Comparison of ENCODE assay signal across 11 mouse cellular contexts in genomic region chr17:49043806-49044640, GRCm38 (mm10).
DNase-seq lines count a peak whose midpoint lies in the region; ATAC-seq and TF ChIP-seq lines count a peak whose summit lies in the region.
"Had no signal": no experiment of that assay in that cellular context is flagged by ENCODE, and none has a peak within 500 bp of the region (broad histone marks: within the 10 kb centered on the region; RNA-seq: fewer than 3 reads in every experiment).

No protein-coding gene starts in this region.

- H3K27me3 ChIP-seq in lung, embryonic 14.5 days (ENCODE audit: insufficient read depth, low read length), result no peaks in the 10 kb centered on the region
- H3K27me3 ChIP-seq in embryonic facial prominence, embryonic 14.5 days (replicated peaks; ENCODE audit: control insufficient read depth, insufficient read depth, low read length), result no peaks in the 10 kb centered on the region
- H3K27me3 ChIP-seq: embryonic facial prominence, embryonic 13.5 days had no signal

- no peak overlapping the region for H3K9ac ChIP-seq in lung, embryonic 14.5 days
- no peak overlapping the region for H3K9ac ChIP-seq in embryonic facial prominence, embryonic 14.5 days (ENCODE audit: low read depth, low read length)
- H3K9ac ChIP-seq: embryonic facial prominence, embryonic 13.5 days had no signal

- TF ChIP-seq CTCF in lung, embryonic 14.5 days (IDR thresholded peaks at IDR 0.05; ENCODE audit: low read depth), result no peak

- DNase-seq in lung, embryonic 14.5 days, result peak; percentile 70
- DNase-seq in lung, postnatal 36 days, result no peak
- peak; percentile 73 for DNase-seq in embryonic facial prominence, embryonic 14.5 days (ENCODE audit: low spot score)
- peak; percentile 12 for DNase-seq in hindlimb bud, embryonic 11.5 days (ENCODE audit: extremely low spot score, low read depth, low spot score)
- DNase-seq in retina, embryonic 14.5 days (ENCODE audit: low spot score), result peak; percentile 87
- no peak for DNase-seq in left cerebral cortex, postnatal 14 days (ENCODE audit: low spot score in 2 of 2)
- no peak for DNase-seq in spleen, postnatal 4 days (ENCODE audit: low spot score in 2 of 2)
- DNase-seq: lung, adult 2 months had no signal

- no peaks in the 10 kb centered on the region for H3K9me3 ChIP-seq in lung, embryonic 14.5 days (ENCODE audit: low read depth, low read length)
- no peaks in the 10 kb centered on the region for H3K9me3 ChIP-seq in embryonic facial prominence, embryonic 14.5 days (ENCODE audit: control insufficient read depth, low read length)
- H3K9me3 ChIP-seq: embryonic facial prominence, embryonic 13.5 days; heart, embryonic 10.5 days had no signal

- no peak overlapping the region for H3K27ac ChIP-seq in lung, embryonic 14.5 days (ENCODE audit: low read depth)
- H3K27ac ChIP-seq in embryonic facial prominence, embryonic 14.5 days (replicated peaks; ENCODE audit: low read depth, low read length), result no peak overlapping the region
- H3K27ac ChIP-seq: embryonic facial prominence, embryonic 13.5 days; heart, embryonic 10.5 days had no signal

- H3K4me3 ChIP-seq in lung, embryonic 14.5 days (ENCODE audit: low read depth, low read length), result no peak overlapping the region
- no peak overlapping the region for H3K4me3 ChIP-seq in embryonic facial prominence, embryonic 14.5 days (ENCODE audit: low read depth, low read length)
- H3K4me3 ChIP-seq: embryonic facial prominence, embryonic 13.5 days; heart, embryonic 10.5 days had no signal

- H3K4me2 ChIP-seq in lung, embryonic 14.5 days, result no peak overlapping the region
- H3K4me2 ChIP-seq in embryonic facial prominence, embryonic 14.5 days (ENCODE audit: low read depth, low read length), result no peak overlapping the region
- H3K4me2 ChIP-seq: embryonic facial prominence, embryonic 13.5 days had no signal

- WGBS in lung, embryonic 14.5 days, result 14% methylated on average over 11 of the region's 11 CpGs
- WGBS in embryonic facial prominence, embryonic 14.5 days, result 12% methylated on average over 11 of the region's 11 CpGs

- H3K36me3 ChIP-seq in lung, embryonic 14.5 days (ENCODE audit: insufficient read depth), result no peaks in the 10 kb centered on the region
- no peaks in the 10 kb centered on the region for H3K36me3 ChIP-seq in embryonic facial prominence, embryonic 14.5 days (ENCODE audit: control insufficient read depth, insufficient read depth, low read length)
- H3K36me3 ChIP-seq: embryonic facial prominence, embryonic 13.5 days; G1E; heart, embryonic 10.5 days had no signal

- intact Hi-C loops in left cerebral cortex, postnatal 14 days (cut with DNase I), result no loop called here

- H3K4me1 ChIP-seq in lung, embryonic 14.5 days (ENCODE audit: insufficient read depth), result no peaks in the 10 kb centered on the region
- H3K4me1 ChIP-seq in embryonic facial prominence, embryonic 14.5 days (ENCODE audit: control insufficient read depth, insufficient read depth, low read length), result peaks cover 6% of the 10 kb centered on the region; the same call in 1 of the 2 replicates

- peak; percentile 90 for ATAC-seq in lung, embryonic 14.5 days (ENCODE audit: insufficient read depth)
- peak; percentile 92; the same call in 1 of the 2 replicates for ATAC-seq in embryonic facial prominence, embryonic 14.5 days (ENCODE audit: low read depth)

Comparison
In these comparisons a context has a peak if more than half of its experiments do, and no peak if none do; other contexts are left out.
1. DNase-seq: peak in lung, embryonic 14.5 days (single experiment), embryonic facial prominence, embryonic 14.5 days (single experiment), hindlimb bud, embryonic 11.5 days (single experiment) and retina, embryonic 14.5 days (single experiment); none in lung, postnatal 36 days (single experiment), left cerebral cortex, postnatal 14 days (0 of 2) and spleen, postnatal 4 days (0 of 2).